Mouse (Mus musculus) MEL (cell line): ENCODE measurements around the gene Gm20696.

Source experiments
- CHD1 ChIP-seq: IDR thresholded peaks from 2 replicates; pipeline ENCODE4 v1.6.1; 2012; ENCODE audit warnings: low read depth, mild to moderate bottlenecking, inconsistent platforms, low read length, improper control_type of control experiment
- CTCF ChIP-seq, 3 experiments: IDR thresholded peaks in 2 of 3; conservative IDR thresholded peaks in 1 of 3; 2 replicates each; pipeline ENCODE4 v1.5.1; 2011 to 2012; ENCODE audit warnings: low read length in 3 of 3, low read depth in 2 of 3, mild to moderate bottlenecking in 2 of 3, improper control_type of control experiment in 1 of 3, inconsistent platforms in 1 of 3, mixed read lengths in 1 of 3, moderate library complexity in 1 of 3; ENCODE audit not compliant: control insufficient read depth in 1 of 3, insufficient read depth in 1 of 3, poor library complexity in 1 of 3, severe bottlenecking in 1 of 3
- GATA1 ChIP-seq: IDR thresholded peaks from 2 replicates; pipeline ENCODE4 v1.6.1; 2011; ENCODE audit warnings: low read depth, low read length, improper control_type of control experiment
- MAFK ChIP-seq: IDR thresholded peaks from 2 replicates; pipeline ENCODE4 v1.6.1; 2011; ENCODE audit warnings: low read depth, mild to moderate bottlenecking, low read length, improper control_type of control experiment, borderline replicate concordance
- MAX ChIP-seq: IDR thresholded peaks from 2 replicates; pipeline ENCODE4 v1.6.1; 2011; ENCODE audit warnings: low read length, improper control_type of control experiment
- POLR2A ChIP-seq, 2 experiments: IDR thresholded peaks; 2 replicates each; pipeline ENCODE4 v1.6.1; 2011 to 2012; ENCODE audit warnings: low read length in 2 of 2, mild to moderate bottlenecking in 2 of 2, control low read depth in 1 of 2, improper control_type of control experiment in 1 of 2, low read depth in 1 of 2, moderate library complexity in 1 of 2; ENCODE audit not compliant: control insufficient read depth in 1 of 2, insufficient read depth in 1 of 2, poor library complexity in 1 of 2
- POLR2AphosphoS2 ChIP-seq: IDR thresholded peaks from 2 replicates; pipeline ENCODE4 v1.6.1; 2011; ENCODE audit warnings: low read length, improper control_type of control experiment
- RAD21 ChIP-seq: IDR thresholded peaks from 2 replicates; pipeline ENCODE4 v1.6.1; 2011; ENCODE audit warnings: mild to moderate bottlenecking, low read depth, low read length, improper control_type of control experiment
- SIN3A ChIP-seq: IDR thresholded peaks from 2 replicates; pipeline ENCODE4 v1.6.1; 2012; ENCODE audit warnings: low read length, improper control_type of control experiment, inconsistent platforms
- SMC3 ChIP-seq: IDR thresholded peaks from 2 replicates; pipeline ENCODE4 v1.6.1; 2011; ENCODE audit warnings: low read depth, low read length, improper control_type of control experiment
- TCF12 ChIP-seq: IDR thresholded peaks from 2 replicates; pipeline ENCODE4 v1.6.1; 2014; ENCODE audit warnings: low read depth, mild to moderate bottlenecking, inconsistent platforms, low read length, improper control_type of control experiment, moderate library complexity
- UBTF ChIP-seq: IDR thresholded peaks from 2 replicates; pipeline ENCODE4 v1.6.1; 2012; ENCODE audit warnings: low read depth, mild to moderate bottlenecking, inconsistent platforms, low read length, improper control_type of control experiment, moderate library complexity, borderline replicate concordance; ENCODE audit not compliant: insufficient read depth
- ZMIZ1 ChIP-seq: IDR thresholded peaks from 2 replicates; pipeline ENCODE4 v1.6.1; 2012; ENCODE audit warnings: low read depth, mild to moderate bottlenecking, inconsistent platforms, low read length, improper control_type of control experiment, moderate library complexity

GRCm38 (mm10) chr6:99556950-99557349, 109.6 kb downstream of the Gm20696 start:
- TF ChIP-seq ZMIZ1 (no peak), CTCF (IDR thresholded peaks at IDR 0.05 in 2 of 3, conservative IDR thresholded peaks at IDR 0.05 in 1 of 3; ENCODE audit: control insufficient read depth in 1 of 3, insufficient read depth in 1 of 3, low read depth in 2 of 3, low read length in 3 of 3, poor library complexity in 1 of 3, severe bottlenecking in 1 of 3) (no peak), CHD1 (no peak), UBTF (no peak), POLR2AphosphoS2 (no peak), SMC3 (no peak), SIN3A (no peak), POLR2A (IDR thresholded peaks at IDR 0.05; ENCODE audit: control insufficient read depth in 1 of 2, insufficient read depth in 1 of 2, low read depth in 1 of 2, low read length in 2 of 2, poor library complexity in 1 of 2) (no peak), TCF12 (no peak), RAD21 (no peak), MAFK (no peak), MAX (no peak), GATA1 (no peak)
